Mouse (Mus musculus): ENCODE results near the gene Megf6. TPM values are rescaled to one million over a fixed set of nuclear protein-coding genes. Genes with fewer than 3 reads are reported as not detected.

Gene Megf6
- polyA plus RNA-seq, 1 experiment from 2014 or later, result 5.8 TPM

DNA sequence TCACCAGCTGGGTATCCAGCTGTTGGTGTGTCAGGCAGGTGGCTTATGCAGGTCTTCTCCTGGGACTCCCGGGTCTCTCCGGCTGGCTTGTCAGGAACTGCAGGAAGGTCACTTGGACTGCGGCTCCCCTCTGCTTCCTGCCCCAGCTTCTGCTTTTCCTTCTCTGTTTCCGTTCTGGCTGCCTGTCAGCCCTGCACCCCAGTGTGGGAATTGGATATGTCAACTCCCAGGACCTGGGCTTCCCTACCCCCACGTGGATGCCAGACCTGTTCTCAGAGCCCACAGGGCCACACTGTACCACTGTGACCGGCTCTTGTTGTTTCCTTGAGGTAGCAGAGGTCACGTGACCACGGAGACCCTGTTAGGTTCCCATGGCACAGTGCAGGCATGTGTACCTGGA, 18.4 kb downstream of the Megf6 start:
- WGBS, result 84% methylated on average over 8 of the region's 8 CpGs
- no peak overlapping the region for H3K4me2 ChIP-seq
- H3K9me3 ChIP-seq (replicated peaks), result 0 out of 2 replicates have a peak, but pooled peaks cover under 1% of the 10 kb centered on the region
- no peaks in the 10 kb centered on the region for H3K36me3 ChIP-seq (ENCODE audit: poor library complexity, severe bottlenecking)
- no peak for ATAC-seq
- no peaks in the 10 kb centered on the region for H3K27me3 ChIP-seq
- no peak overlapping the region for H3K4me3 ChIP-seq
- H3K4me1 ChIP-seq, result no peaks in the 10 kb centered on the region
- H3K27ac ChIP-seq, result no peak overlapping the region
- H3K9ac ChIP-seq, result no peak overlapping the region

DNA sequence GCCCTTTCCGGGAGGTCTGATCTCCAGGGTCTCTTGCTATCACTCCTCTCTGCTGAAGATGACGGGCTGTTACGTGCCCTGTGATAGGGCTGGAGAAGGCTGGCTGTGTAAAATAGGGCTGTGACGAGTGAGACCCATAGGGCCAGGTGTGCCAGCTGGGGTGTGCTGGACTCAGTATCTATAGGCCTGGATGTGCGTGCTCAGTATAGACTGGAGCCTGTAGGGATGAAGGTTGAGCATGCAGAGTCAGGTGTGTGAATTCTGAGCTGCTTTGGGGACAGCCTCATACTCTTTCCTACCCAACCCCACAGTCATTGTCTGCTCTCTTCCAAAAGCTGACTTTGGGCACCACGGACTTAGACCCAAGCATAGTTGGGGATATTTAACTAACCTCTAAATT, 27.4 kb downstream of the Megf6 start:
- ATAC-seq, result no peak
- 0 out of 2 replicates have a peak, but pooled peaks cover 6% of the 10 kb centered on the region for H3K9me3 ChIP-seq (replicated peaks)
- no peak overlapping the region for H3K4me3 ChIP-seq
- no peak overlapping the region for H3K27ac ChIP-seq
- no peaks in the 10 kb centered on the region for H3K27me3 ChIP-seq
- no peak overlapping the region for H3K4me2 ChIP-seq
- H3K9ac ChIP-seq, result no peak overlapping the region
- no peaks in the 10 kb centered on the region for H3K36me3 ChIP-seq (ENCODE audit: poor library complexity, severe bottlenecking)
- peaks cover 16% of the 10 kb centered on the region for H3K4me1 ChIP-seq
- 50% methylated on average over 6 of the region's 6 CpGs for WGBS

DNA sequence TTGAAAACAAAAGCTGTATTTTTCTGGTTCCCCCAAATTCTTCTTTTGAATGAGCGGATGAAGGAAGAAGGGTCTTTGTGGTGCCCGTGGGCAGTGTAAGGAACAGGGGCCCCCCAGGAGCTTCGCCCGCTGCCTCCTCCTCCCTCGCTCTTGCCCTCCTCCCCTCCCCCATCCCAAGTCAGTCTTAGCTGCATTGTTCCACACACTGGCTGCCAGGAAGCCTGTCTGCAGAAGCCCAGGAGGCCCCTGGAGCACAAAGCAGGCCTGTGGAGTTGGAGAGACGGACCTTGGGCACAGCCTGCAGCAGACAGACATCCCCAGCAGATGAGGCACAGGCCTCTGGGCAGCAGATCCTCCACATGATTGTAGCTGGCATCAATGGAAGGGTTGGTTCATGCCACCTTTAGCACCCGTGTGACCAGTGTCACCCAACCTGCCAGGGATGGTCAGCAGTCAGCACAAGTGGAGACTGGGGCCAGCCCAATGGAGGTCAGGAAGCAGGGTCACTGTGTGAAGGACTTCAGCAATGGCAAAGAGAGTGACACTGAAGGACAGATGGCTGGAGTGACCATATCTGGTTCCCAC, 27.9 kb downstream of the Megf6 start:
- no peak overlapping the region for H3K4me2 ChIP-seq
- H3K4me3 ChIP-seq, result no peak overlapping the region
- H3K27me3 ChIP-seq, result no peaks in the 10 kb centered on the region
- WGBS, result 14% methylated on average over 7 of the region's 7 CpGs
- H3K9me3 ChIP-seq (replicated peaks), result 0 out of 2 replicates have a peak, but pooled peaks cover 6% of the 10 kb centered on the region
- ATAC-seq, result no peak
- no peak overlapping the region for H3K9ac ChIP-seq
- H3K4me1 ChIP-seq, result peaks cover 16% of the 10 kb centered on the region
- no peaks in the 10 kb centered on the region for H3K36me3 ChIP-seq (ENCODE audit: poor library complexity, severe bottlenecking)
- no peak overlapping the region for H3K27ac ChIP-seq

DNA sequence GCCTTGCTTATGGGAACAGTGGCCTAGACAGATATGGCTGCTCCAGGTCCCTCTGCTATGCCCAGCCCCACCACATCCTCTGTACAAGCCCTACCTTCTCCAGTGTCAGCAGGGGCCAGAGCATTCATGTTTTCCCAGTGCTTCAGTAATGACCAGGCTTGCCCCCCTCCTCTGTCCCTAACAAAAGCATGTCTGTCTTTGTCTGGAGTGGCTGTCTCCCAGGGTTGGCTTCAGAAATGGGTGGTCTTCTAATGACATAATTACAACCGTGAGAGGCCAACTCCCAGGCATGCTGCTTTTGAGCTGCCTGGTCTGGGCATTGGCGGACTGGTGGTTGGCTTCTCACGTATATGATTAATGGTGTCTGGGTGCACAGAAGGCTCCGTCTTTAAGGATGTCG, 31.0 kb downstream of the Megf6 start:
- H3K27ac ChIP-seq, result no peak overlapping the region
- H3K4me2 ChIP-seq, result no peak overlapping the region
- H3K27me3 ChIP-seq, result no peaks in the 10 kb centered on the region
- no peak overlapping the region for H3K9ac ChIP-seq
- no peak for ATAC-seq
- H3K9me3 ChIP-seq (replicated peaks), result no peaks in the 10 kb centered on the region
- H3K4me3 ChIP-seq, result no peak overlapping the region
- no peaks in the 10 kb centered on the region for H3K36me3 ChIP-seq (ENCODE audit: poor library complexity, severe bottlenecking)
- peaks cover 16% of the 10 kb centered on the region for H3K4me1 ChIP-seq
- 49% methylated on average over 5 of the region's 5 CpGs for WGBS

DNA sequence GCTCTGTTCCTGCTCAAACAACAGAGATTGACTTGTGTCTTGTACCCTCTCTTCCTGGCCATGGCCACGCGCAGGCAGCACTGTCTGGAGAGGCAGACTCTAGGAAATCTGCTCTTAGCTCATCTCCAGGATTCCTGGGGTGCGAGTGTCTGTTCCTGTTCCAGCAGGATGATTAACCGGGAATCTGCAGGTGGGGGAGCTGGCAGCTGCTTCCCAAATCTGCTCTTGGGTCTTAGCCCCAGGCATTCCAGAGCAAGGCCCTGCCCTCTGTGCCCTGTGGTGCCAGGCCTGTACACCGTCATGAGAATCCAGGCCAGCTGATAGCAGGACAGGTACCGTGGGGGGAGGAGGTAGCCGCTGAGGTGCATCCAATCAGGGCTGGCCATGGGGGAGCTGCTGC, 34.0 kb downstream of the Megf6 start:
- 79% methylated on average over 7 of the region's 7 CpGs for WGBS
- Histone ChIP-seq H3K27ac (no peak overlapping the region), H3K4me2 (no peak overlapping the region), H3K4me3 (no peak overlapping the region), H3K9me3 (replicated peaks) (no peaks in the 10 kb centered on the region), H3K36me3 (ENCODE audit: poor library complexity, severe bottlenecking) (no peaks in the 10 kb centered on the region), H3K4me1 (0 out of 2 replicates have a peak, but pooled peaks cover 3% of the 10 kb centered on the region), H3K27me3 (no peaks in the 10 kb centered on the region), H3K9ac (no peak overlapping the region)
- ATAC-seq, result no peak

DNA sequence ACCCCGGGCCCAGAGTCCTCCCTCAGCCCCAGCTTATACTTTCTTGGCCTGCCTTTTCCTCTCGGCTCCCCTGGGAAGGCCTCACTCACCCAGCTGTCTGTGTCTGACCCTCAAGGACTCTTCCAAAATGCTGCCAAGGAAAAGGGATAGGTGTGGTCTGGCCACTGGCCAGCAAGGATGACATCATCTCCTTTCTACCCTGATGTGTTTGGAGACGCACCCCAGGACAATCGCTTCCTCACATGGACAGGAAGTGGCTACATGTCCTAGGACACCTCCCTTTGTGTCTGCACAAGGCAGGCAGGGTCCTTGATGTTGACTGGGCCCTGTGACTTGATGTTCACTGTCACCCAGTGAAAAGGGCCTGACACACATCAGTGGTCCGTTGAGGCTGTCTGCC, 34.9 kb downstream of the Megf6 start:
- 72% methylated on average over 5 of the region's 5 CpGs for WGBS
- no peak overlapping the region for H3K27ac ChIP-seq
- H3K9ac ChIP-seq, result no peak overlapping the region
- no peak overlapping the region for H3K4me3 ChIP-seq
- H3K27me3 ChIP-seq, result no peaks in the 10 kb centered on the region
- 0 out of 2 replicates have a peak, but pooled peaks cover 3% of the 10 kb centered on the region for H3K4me1 ChIP-seq
- no peaks in the 10 kb centered on the region for H3K9me3 ChIP-seq (replicated peaks)
- H3K4me2 ChIP-seq, result no peak overlapping the region
- ATAC-seq, result no peak
- H3K36me3 ChIP-seq (ENCODE audit: poor library complexity, severe bottlenecking), result no peaks in the 10 kb centered on the region

DNA sequence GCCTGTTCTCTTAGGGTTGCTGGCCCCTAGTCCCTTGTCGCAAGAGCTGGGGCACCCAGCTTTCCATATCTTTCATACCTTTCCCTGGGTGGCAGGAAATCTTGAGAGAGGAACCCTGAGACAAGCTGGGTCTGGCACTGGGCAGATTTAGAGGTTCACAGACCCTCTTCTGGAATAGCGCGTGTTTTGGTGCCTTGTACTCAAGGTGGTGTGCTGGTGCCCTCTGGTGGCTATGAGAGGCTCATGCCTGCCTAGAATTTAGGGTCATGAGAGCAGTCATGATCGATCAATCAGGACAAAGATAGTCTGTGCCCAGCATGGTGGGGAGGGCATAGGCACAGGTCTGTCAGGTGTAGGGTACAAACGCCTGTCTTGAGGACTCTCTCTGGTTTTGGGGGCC, 36.7 kb downstream of the Megf6 start:
- H3K27me3 ChIP-seq, result no peaks in the 10 kb centered on the region
- H3K9ac ChIP-seq, result no peak overlapping the region
- peak; percentile 66; the same call in 1 of the 2 replicates for ATAC-seq
- no peaks in the 10 kb centered on the region for H3K9me3 ChIP-seq (replicated peaks)
- 18% methylated on average over 5 of the region's 5 CpGs for WGBS
- no peak overlapping the region for H3K4me3 ChIP-seq
- no peak overlapping the region for H3K27ac ChIP-seq
- no peak overlapping the region for H3K4me2 ChIP-seq
- no peaks in the 10 kb centered on the region for H3K36me3 ChIP-seq (ENCODE audit: poor library complexity, severe bottlenecking)
- no peaks in the 10 kb centered on the region for H3K4me1 ChIP-seq

DNA sequence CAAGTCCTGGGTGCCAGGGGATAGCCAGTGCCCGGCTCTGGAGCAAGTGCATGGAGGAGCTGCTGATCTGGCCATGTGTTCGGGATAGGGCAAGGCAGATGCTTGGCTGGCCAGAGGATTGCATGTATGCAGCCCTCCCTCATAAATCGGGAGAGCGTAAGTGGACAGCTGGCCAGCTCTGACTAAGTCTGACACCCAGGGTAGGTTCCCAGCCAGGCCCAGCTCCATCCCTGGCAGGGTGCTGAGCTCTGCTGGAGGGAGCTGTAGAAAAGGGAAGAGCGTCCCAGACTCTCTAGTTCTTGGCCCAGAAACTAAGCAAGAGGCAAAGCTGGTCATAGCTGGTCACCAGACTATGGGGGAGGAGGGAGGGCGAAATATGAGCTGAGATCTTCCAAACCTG, 38.5 kb downstream of the Megf6 start:
- no peak overlapping the region for H3K27ac ChIP-seq
- H3K27me3 ChIP-seq, result no peaks in the 10 kb centered on the region
- H3K9ac ChIP-seq, result no peak overlapping the region
- H3K36me3 ChIP-seq (ENCODE audit: poor library complexity, severe bottlenecking), result no peaks in the 10 kb centered on the region
- no peak overlapping the region for H3K4me3 ChIP-seq
- no peaks in the 10 kb centered on the region for H3K9me3 ChIP-seq (replicated peaks)
- no peak overlapping the region for H3K4me2 ChIP-seq
- ATAC-seq, result no peak
- 62% methylated on average over 6 of the region's 6 CpGs for WGBS
- 0 out of 2 replicates have a peak, but pooled peaks cover 7% of the 10 kb centered on the region for H3K4me1 ChIP-seq

DNA sequence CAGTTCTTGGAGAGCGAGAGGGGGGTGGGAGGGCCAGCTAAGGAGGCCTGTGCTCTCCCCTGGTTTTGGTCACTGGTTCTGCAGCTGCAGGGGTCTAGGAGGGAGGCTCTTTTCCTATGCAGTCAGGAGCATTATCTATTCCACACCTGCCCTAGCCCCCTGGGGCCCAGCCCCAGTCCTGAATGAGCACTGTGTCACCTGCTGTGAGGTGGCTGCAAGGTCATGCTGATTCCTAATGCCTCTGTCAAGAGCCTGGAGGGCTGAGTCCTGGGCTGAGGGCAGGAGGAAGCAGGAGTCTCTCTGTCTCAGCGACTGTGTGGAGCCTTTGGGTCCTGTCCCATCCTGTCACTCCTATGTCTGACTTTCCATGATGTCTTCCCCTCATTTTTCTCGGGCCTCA, 39.3 kb downstream of the Megf6 start:
- no peaks in the 10 kb centered on the region for H3K9me3 ChIP-seq (replicated peaks)
- no peak overlapping the region for H3K4me2 ChIP-seq
- H3K27ac ChIP-seq, result no peak overlapping the region
- H3K9ac ChIP-seq, result no peak overlapping the region
- no peaks in the 10 kb centered on the region for H3K36me3 ChIP-seq (ENCODE audit: poor library complexity, severe bottlenecking)
- no peak overlapping the region for H3K4me3 ChIP-seq
- H3K27me3 ChIP-seq, result no peaks in the 10 kb centered on the region
- 0 out of 2 replicates have a peak, but pooled peaks cover 7% of the 10 kb centered on the region for H3K4me1 ChIP-seq
- ATAC-seq, result no peak
- 12% methylated on average over 3 of the region's 3 CpGs for WGBS

DNA sequence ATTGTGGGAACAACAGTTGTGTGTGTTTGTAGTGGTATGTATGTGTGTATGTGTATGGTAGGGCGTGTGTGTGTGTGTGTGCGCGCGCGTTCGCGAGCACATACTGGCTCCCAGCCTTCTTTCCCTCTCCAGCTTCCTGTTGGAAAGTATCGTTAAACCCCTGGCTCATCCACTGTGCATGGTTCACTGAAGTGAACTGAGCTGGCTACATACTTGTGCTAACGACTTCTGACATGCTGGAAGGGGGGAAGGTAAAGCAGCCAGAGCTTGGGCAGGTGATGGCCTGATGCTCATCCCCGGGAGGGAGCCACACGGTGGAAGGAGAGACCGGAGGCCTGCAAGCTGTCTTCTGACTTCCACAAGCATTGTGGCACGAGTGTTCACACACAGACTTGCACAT, 40.9 kb downstream of the Megf6 start:
- H3K4me1 ChIP-seq, result 0 out of 2 replicates have a peak, but pooled peaks cover 7% of the 10 kb centered on the region
- no peak overlapping the region for H3K4me2 ChIP-seq
- H3K36me3 ChIP-seq (ENCODE audit: poor library complexity, severe bottlenecking), result no peaks in the 10 kb centered on the region
- H3K27ac ChIP-seq, result no peak overlapping the region
- H3K9ac ChIP-seq, result no peak overlapping the region
- no peak for ATAC-seq
- no peak overlapping the region for H3K4me3 ChIP-seq
- WGBS, result 83% methylated on average over 13 of the region's 13 CpGs
- no peaks in the 10 kb centered on the region for H3K9me3 ChIP-seq (replicated peaks)
- no peaks in the 10 kb centered on the region for H3K27me3 ChIP-seq

DNA sequence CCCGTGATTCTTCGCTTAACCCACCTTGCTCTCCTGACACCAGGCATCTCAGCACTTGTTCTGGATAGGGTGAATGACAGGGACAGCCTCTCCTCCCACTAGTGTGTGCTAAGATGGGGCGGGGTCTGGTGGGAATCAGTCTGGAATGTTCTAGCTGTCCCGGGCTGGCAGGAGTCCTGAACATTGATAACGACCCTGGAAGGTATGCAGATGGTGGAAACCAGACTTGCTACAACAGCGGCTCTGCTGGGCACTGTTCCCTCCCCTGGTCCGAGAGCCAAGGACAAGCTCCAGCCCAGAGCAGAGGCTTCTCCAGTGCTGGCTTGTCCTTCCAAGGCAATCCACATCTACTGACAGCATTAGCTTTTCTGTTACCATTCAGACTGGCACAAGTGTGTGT, 43.1 kb downstream of the Megf6 start:
- WGBS, result 65% methylated on average over 7 of the region's 7 CpGs

DNA sequence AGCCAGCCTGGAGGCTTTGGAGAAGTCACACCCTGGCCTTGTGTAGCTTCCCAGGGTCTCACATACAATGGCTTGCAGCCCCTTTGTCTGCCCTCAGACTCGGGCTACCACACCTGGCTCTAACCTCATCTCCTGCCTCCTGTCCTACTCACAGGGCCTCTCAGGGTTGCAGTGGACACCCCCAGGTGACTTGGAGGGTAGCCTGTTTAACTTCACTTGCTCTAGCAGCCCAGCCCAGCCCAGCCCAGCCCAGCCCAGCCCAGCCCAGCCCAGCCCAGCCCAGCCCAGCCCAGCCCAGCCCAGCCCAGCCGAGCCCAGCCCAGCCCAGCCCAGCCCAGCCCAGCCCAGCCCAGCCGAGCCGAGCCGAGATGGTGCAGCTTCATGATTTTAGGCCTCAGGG, 43.5 kb downstream of the Megf6 start:
- Histone ChIP-seq H3K27ac (no peak overlapping the region), H3K4me2 (no peak overlapping the region), H3K9me3 (replicated peaks) (no peaks in the 10 kb centered on the region), H3K4me1 (0 out of 2 replicates have a peak, but pooled peaks cover 7% of the 10 kb centered on the region), H3K9ac (no peak overlapping the region), H3K36me3 (ENCODE audit: poor library complexity, severe bottlenecking) (no peaks in the 10 kb centered on the region), H3K27me3 (no peaks in the 10 kb centered on the region), H3K4me3 (no peak overlapping the region)
- no peak for ATAC-seq
- WGBS, result 30% methylated on average over 5 of the region's 5 CpGs

More for the DNA sequence above, 43.1 kb downstream of the Megf6 start:
- no peak overlapping the region for H3K27ac ChIP-seq
- 0 out of 2 replicates have a peak, but pooled peaks cover 7% of the 10 kb centered on the region for H3K4me1 ChIP-seq
- no peak overlapping the region for H3K4me3 ChIP-seq
- no peak overlapping the region for H3K9ac ChIP-seq
- no peaks in the 10 kb centered on the region for H3K36me3 ChIP-seq (ENCODE audit: poor library complexity, severe bottlenecking)
- H3K27me3 ChIP-seq, result no peaks in the 10 kb centered on the region
- H3K4me2 ChIP-seq, result no peak overlapping the region
- ATAC-seq, result no peak
- H3K9me3 ChIP-seq (replicated peaks), result no peaks in the 10 kb centered on the region
